Mouse (Mus musculus): ENCODE data around the gene Ephb1.

Gene Ephb1

GRCm38 (mm10) chr9:102255803-102256202 lies 98.7 kb downstream of the Ephb1 start:
- in situ Hi-C loops (cut with MseI, MboI), result no loop called here

GRCm38 (mm10) chr9:102249124-102249816 lies 105.2 kb downstream of the Ephb1 start:
- in situ Hi-C loops (cut with MseI, MboI), result no loop called here

- in situ Hi-C loops (cut with MseI, MboI), result no loop called here
Measured at GRCm38 (mm10) chr9:102245551-102245950, 108.9 kb downstream of the Ephb1 start.

GRCm38 (mm10) chr9:102243296-102243695 lies 111.2 kb downstream of the Ephb1 start:
- in situ Hi-C loops (cut with MseI, MboI), result no loop called here

- in situ Hi-C loops (cut with MseI, MboI), result no loop called here
Measured at GRCm38 (mm10) chr9:102241546-102241945, 112.9 kb downstream of the Ephb1 start.

- in situ Hi-C loops (cut with MseI, MboI), result no loop called here
Measured at GRCm38 (mm10) chr9:102240215-102240614, 114.3 kb downstream of the Ephb1 start.

GRCm38 (mm10) chr9:102235444-102235951 lies 119.0 kb downstream of the Ephb1 start:
- in situ Hi-C loops (cut with MseI, MboI), result no loop called here

GRCm38 (mm10) chr9:102231248-102231647 lies 123.2 kb downstream of the Ephb1 start:
- in situ Hi-C loops (cut with MseI, MboI), result no loop called here

GRCm38 (mm10) chr9:102216746-102217566 lies 137.5 kb downstream of the Ephb1 start:
- in situ Hi-C loops (cut with MseI, MboI), result no loop called here

- in situ Hi-C loops (cut with MseI, MboI), result no loop called here
Measured at GRCm38 (mm10) chr9:102212036-102212383, 142.5 kb downstream of the Ephb1 start.

- in situ Hi-C loops (cut with MseI, MboI), result no loop called here
Measured at GRCm38 (mm10) chr9:102211296-102212035, 143.0 kb downstream of the Ephb1 start.

- in situ Hi-C loops (cut with MseI, MboI), result no loop called here
Measured at GRCm38 (mm10) chr9:102205518-102205917, 149.0 kb downstream of the Ephb1 start.

- in situ Hi-C loops (cut with MseI, MboI), result no loop called here
Measured at GRCm38 (mm10) chr9:102201867-102202266, 152.6 kb downstream of the Ephb1 start.

- in situ Hi-C loops (cut with MseI, MboI), result no loop called here
Measured at GRCm38 (mm10) chr9:102196856-102197255, 157.6 kb downstream of the Ephb1 start.

GRCm38 (mm10) chr9:102194063-102194462 lies 160.4 kb downstream of the Ephb1 start:
- in situ Hi-C loops (cut with MseI, MboI), result no loop called here

GRCm38 (mm10) chr9:102192724-102193685 lies 161.5 kb downstream of the Ephb1 start:
- in situ Hi-C loops (cut with MseI, MboI), result no loop called here

GRCm38 (mm10) chr9:102190058-102190457 lies 164.4 kb downstream of the Ephb1 start:
- in situ Hi-C loops (cut with MseI, MboI), result no loop called here

- in situ Hi-C loops (cut with MseI, MboI), result no loop called here
Measured at GRCm38 (mm10) chr9:102189406-102189805, 165.1 kb downstream of the Ephb1 start.

- in situ Hi-C loops (cut with MseI, MboI), result no loop called here
Measured at GRCm38 (mm10) chr9:102183663-102184274, 170.7 kb downstream of the Ephb1 start.

GRCm38 (mm10) chr9:102181810-102182490 lies 172.5 kb downstream of the Ephb1 start:
- in situ Hi-C loops (cut with MseI, MboI), result no loop called here
